Comparison of ENCODE assay signal across 12 mouse cellular contexts in genomic region chrX:13357973-13358372, GRCm38 (mm10).
"Had no signal": no experiment of that assay in that cellular context is flagged by ENCODE, and none has a peak within 500 bp of the region (broad histone marks: within the 10 kb centered on the region; RNA-seq: fewer than 3 reads in every experiment).

No protein-coding gene starts in this region.

- ATAC-seq: liver, embryonic 12.5 days; midbrain, embryonic 16.5 days had no signal

- DNase-seq: lung, embryonic 14.5 days; lung, postnatal 14 days; lung, postnatal 4 days; midbrain, embryonic 14.5 days; right cerebral cortex, postnatal 25 days; right cerebral cortex, postnatal 4 days; spleen, adult 18-20 months; thymus, adult 2 months; thymus, postnatal 25 days; thymus, postnatal 4 days had no signal
